ENCODE assay signal across 16 mouse cellular contexts in the genomic region with DNA sequence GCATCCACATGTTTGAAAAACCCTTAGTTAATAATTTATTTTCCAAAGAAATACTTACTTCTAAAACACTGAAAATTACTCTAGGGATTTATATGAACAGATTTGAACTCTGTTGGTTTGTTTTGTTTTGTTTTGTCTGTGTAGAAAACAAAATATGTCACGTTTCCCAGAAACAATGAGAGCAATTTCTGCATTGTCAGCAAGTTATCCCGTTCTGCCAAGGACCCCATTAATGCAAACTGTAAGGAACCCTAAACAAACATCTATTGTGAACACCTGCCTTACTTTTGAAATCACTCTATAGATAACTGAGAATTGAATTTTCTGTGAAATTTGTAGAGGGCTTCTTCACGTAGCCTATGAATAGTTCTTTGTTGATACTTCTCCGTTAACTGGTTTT.
"Had no signal": no experiment of that assay in that cellular context is flagged by ENCODE, and none has a peak within 500 bp of the region (broad histone marks: within the 10 kb centered on the region; RNA-seq: fewer than 3 reads in every experiment).

No protein-coding gene starts in this region.

- H3K4me1 ChIP-seq: neural tube, embryonic 13.5 days; neural tube, embryonic 15.5 days; stomach, embryonic 15.5 days had no signal

- H3K9ac ChIP-seq: neural tube, embryonic 13.5 days; neural tube, embryonic 15.5 days; stomach, embryonic 15.5 days had no signal

- DNase-seq: retina, postnatal 1 day; right cerebral cortex, adult 18-20 months; right cerebral cortex, postnatal 14 days; right cerebral cortex, postnatal 25 days; right cerebral cortex, postnatal 4 days; spleen, adult 18-20 months; thymus, adult 18-20 months; thymus, adult 2 months; thymus, postnatal 14 days; thymus, postnatal 25 days; thymus, postnatal 36 days; thymus, postnatal 4 days had no signal

- H3K4me2 ChIP-seq: neural tube, embryonic 13.5 days; neural tube, embryonic 15.5 days; stomach, embryonic 15.5 days had no signal

- H3K4me3 ChIP-seq: neural tube, embryonic 13.5 days; neural tube, embryonic 15.5 days; stomach, embryonic 15.5 days had no signal

- H3K9me3 ChIP-seq: neural tube, embryonic 13.5 days; neural tube, embryonic 15.5 days; stomach, embryonic 15.5 days had no signal

- H3K36me3 ChIP-seq: neural tube, embryonic 13.5 days; neural tube, embryonic 15.5 days; stomach, embryonic 15.5 days had no signal

- H3K27me3 ChIP-seq: neural tube, embryonic 13.5 days; neural tube, embryonic 15.5 days; stomach, embryonic 15.5 days had no signal

- H3K27ac ChIP-seq: neural tube, embryonic 13.5 days; neural tube, embryonic 15.5 days; stomach, embryonic 15.5 days; stomach, postnatal 0 days had no signal
